Mouse (Mus musculus) forebrain, embryonic 14.5 days (tissue): ENCODE data around the gene Eef1a2. TPM values are rescaled to one million over a fixed set of nuclear protein-coding genes. Genes with fewer than 3 reads are reported as not detected.

Source experiments
- ATAC-seq: fragments of 200-750 bp; cut with Nextera tagmentation; 2 replicates; pipeline ENCODE4 v1.8.0; 2017; ENCODE audit warnings: mild to moderate bottlenecking, moderate library complexity
- DNase-seq: peaks from one replicate; pipeline ENCODE4 v3.0.0-alpha.2; 2015; ENCODE audit warnings: low spot score
- H3K27ac ChIP-seq: fragments of 300-500 bp; sonication (generic); 2 replicates; pipeline ENCODE4 v1.5.1; 2014; ENCODE audit warnings: low read depth, mild to moderate bottlenecking, control low read depth, low read length, moderate library complexity
- H3K27me3 ChIP-seq: fragments of 300-500 bp; sonication (generic); replicated peaks from 2 replicates; pipeline ENCODE4 v1.6.1; 2014; ENCODE audit warnings: low read length, control low read depth, mixed read lengths; ENCODE audit not compliant: control insufficient read depth, insufficient read depth
- H3K36me3 ChIP-seq: fragments of 300-500 bp; sonication (generic); 2 replicates; pipeline ENCODE4 v1.6.1; 2014; ENCODE audit warnings: low read length, control low read depth; ENCODE audit not compliant: control insufficient read depth, insufficient read depth
- H3K4me1 ChIP-seq: fragments of 300-500 bp; sonication (generic); 2 replicates; pipeline ENCODE4 v1.6.1; 2014; ENCODE audit warnings: antibody characterized with exemption, low read length, control low read depth; ENCODE audit not compliant: control insufficient read depth, insufficient read depth
- H3K4me2 ChIP-seq: fragments of 300-500 bp; sonication (generic); 2 replicates; pipeline ENCODE4 v1.6.1; 2014; ENCODE audit warnings: mild to moderate bottlenecking, control low read depth, low read length
- H3K4me3 ChIP-seq: fragments of 300-500 bp; sonication (generic); 2 replicates; pipeline ENCODE4 v1.5.1; 2014; ENCODE audit warnings: low read depth, low read length, control low read depth
- H3K9ac ChIP-seq: fragments of 300-500 bp; sonication (generic); 2 replicates; pipeline ENCODE4 v1.6.1; 2014; ENCODE audit warnings: mild to moderate bottlenecking, low read length, control low read depth, moderate library complexity
- H3K9me3 ChIP-seq: fragments of 300-500 bp; sonication (generic); replicated peaks from 2 replicates; pipeline ENCODE4 v1.6.1; 2016; ENCODE audit warnings: low read length, control low read depth, mixed read lengths; ENCODE audit not compliant: control insufficient read depth
- WGBS: fragments of 180-500 bp; shearing (Covaris S2); extraction: QIAGEN DNeasy Blood & Tissue Kit; methylation state at CpG from one replicate; pipeline ENCODE4 v1.1.7; 2014; 5-methylcytosine and 5-hydroxymethylcytosine counted together
- polyA plus RNA-seq: library from polyadenylated mRNA; unstranded; fragments of >200 nt; fragmentation: Nextera tagmentation; extraction: Ambion mirVana; gene quantifications from 2 replicates; pipeline ENCODE4 v1.2.1, GENCODE M21; 2014

The Eef1a2 gene
- polyA plus RNA-seq, 1 experiment from 2014 or later = 5.1 TPM

- Histone ChIP-seq H3K4me1 (peaks cover 7% of the 10 kb centered on the region), H3K27ac (no peak overlapping the region), H3K9ac (no peak overlapping the region), H3K36me3 (no peaks in the 10 kb centered on the region), H3K9me3 (no peaks in the 10 kb centered on the region), H3K4me3 (no peak overlapping the region), H3K4me2 (no peak overlapping the region), H3K27me3 (peaks cover 2% of the 10 kb centered on the region; the same call in 1 of the 2 replicates)
- no peak for DNase-seq
- WGBS = 61% methylated on average over 4 of the region's 4 CpGs
- ATAC-seq = no peak
Measured at GRCm38 (mm10) chr2:181130245-181130644, 26.6 kb downstream of the Eef1a2 start.

- Histone ChIP-seq H3K9me3 (no peaks in the 10 kb centered on the region), H3K36me3 (no peaks in the 10 kb centered on the region), H3K9ac (no peak overlapping the region), H3K4me2 (no peak overlapping the region), H3K27me3 (no peaks in the 10 kb centered on the region), H3K4me3 (no peak overlapping the region), H3K27ac (no peak overlapping the region), H3K4me1 (peaks cover 7% of the 10 kb centered on the region)
- 81% methylated on average over 4 of the region's 4 CpGs for WGBS
- ATAC-seq (no peak), DNase-seq (no peak)
Measured at GRCm38 (mm10) chr2:181128963-181129362, 27.9 kb downstream of the Eef1a2 start.

GRCm38 (mm10) chr2:181127786-181128185 is 29.0 kb downstream of the Eef1a2 start:
- no peak overlapping the region for H3K27ac ChIP-seq
- H3K4me2 ChIP-seq = no peak overlapping the region
- no peaks in the 10 kb centered on the region for H3K27me3 ChIP-seq
- no peak overlapping the region for H3K4me3 ChIP-seq
- WGBS = 47% methylated on average over 3 of the region's 3 CpGs
- no peak for ATAC-seq
- H3K4me1 ChIP-seq = peaks cover 3% of the 10 kb centered on the region
- H3K9ac ChIP-seq = no peak overlapping the region
- no peaks in the 10 kb centered on the region for H3K36me3 ChIP-seq
- H3K9me3 ChIP-seq = no peaks in the 10 kb centered on the region
- DNase-seq = no peak

GRCm38 (mm10) chr2:181125726-181126455 is 30.9 kb downstream of the Eef1a2 start:
- no peak for DNase-seq
- Histone ChIP-seq H3K9me3 (no peaks in the 10 kb centered on the region), H3K27ac (no peak overlapping the region), H3K4me2 (no peak overlapping the region), H3K9ac (no peak overlapping the region), H3K36me3 (no peaks in the 10 kb centered on the region), H3K27me3 (no peaks in the 10 kb centered on the region), H3K4me1 (peaks cover 11% of the 10 kb centered on the region), H3K4me3 (no peak overlapping the region)
- no peak for ATAC-seq
- WGBS = 55% methylated on average over 7 of the region's 7 CpGs

- Histone ChIP-seq H3K9ac (no peak overlapping the region), H3K4me1 (peaks cover 36% of the 10 kb centered on the region)
Measured at GRCm38 (mm10) chr2:181122642-181123041, 34.2 kb downstream of the Eef1a2 start.

GRCm38 (mm10) chr2:181120922-181121449 is 35.8 kb downstream of the Eef1a2 start:
- peak; percentile 91 for DNase-seq
- H3K4me1 ChIP-seq = peaks cover 39% of the 10 kb centered on the region
- H3K4me2 ChIP-seq = no peak overlapping the region

More at GRCm38 (mm10) chr2:181122642-181123041, 34.2 kb downstream of the Eef1a2 start:
- H3K9me3 ChIP-seq = no peaks in the 10 kb centered on the region
- H3K36me3 ChIP-seq = no peaks in the 10 kb centered on the region
- H3K27me3 ChIP-seq = no peaks in the 10 kb centered on the region
- H3K4me2 ChIP-seq = no peak overlapping the region
- ATAC-seq = no peak
- no peak overlapping the region for H3K27ac ChIP-seq
- no peak overlapping the region for H3K4me3 ChIP-seq
- DNase-seq = no peak

GRCm38 (mm10) chr2:181119952-181120351 is 36.9 kb downstream of the Eef1a2 start:
- ATAC-seq = peak; percentile 13; the same call in 1 of the 2 replicates

More at GRCm38 (mm10) chr2:181120922-181121449, 35.8 kb downstream of the Eef1a2 start:
- H3K27me3 ChIP-seq = no peaks in the 10 kb centered on the region
- no peaks in the 10 kb centered on the region for H3K36me3 ChIP-seq
- 65% methylated on average over 4 of the region's 4 CpGs for WGBS
- H3K9me3 ChIP-seq = no peaks in the 10 kb centered on the region
- H3K9ac ChIP-seq = no peak overlapping the region
- peak; percentile 84 for ATAC-seq
- peak overlapping the region; percentile 81 for H3K27ac ChIP-seq
- H3K4me3 ChIP-seq = no peak overlapping the region

GRCm38 (mm10) chr2:181116436-181116835 is 40.4 kb downstream of the Eef1a2 start:
- peak; percentile 41 for DNase-seq
- no peak overlapping the region for H3K4me3 ChIP-seq
- ATAC-seq = no peak
- WGBS = 85% methylated on average over 5 of the region's 5 CpGs
- H3K27me3 ChIP-seq = no peaks in the 10 kb centered on the region
- H3K4me1 ChIP-seq = peaks cover 36% of the 10 kb centered on the region
- 0 out of 2 replicates have a peak overlapping the region, but pooled peaks have one; percentile 9 for H3K27ac ChIP-seq
- 0 out of 2 replicates have a peak overlapping the region, but pooled peaks have one; percentile 10 for H3K9ac ChIP-seq
- no peaks in the 10 kb centered on the region for H3K9me3 ChIP-seq
- peaks cover 9% of the 10 kb centered on the region for H3K36me3 ChIP-seq
- H3K4me2 ChIP-seq = no peak overlapping the region

More at GRCm38 (mm10) chr2:181119952-181120351, 36.9 kb downstream of the Eef1a2 start:
- Histone ChIP-seq H3K9ac (peak overlapping the region; percentile 25; the same call in 1 of the 2 replicates), H3K27me3 (no peaks in the 10 kb centered on the region), H3K27ac (peak overlapping the region; percentile 81), H3K4me3 (no peak overlapping the region), H3K4me1 (peaks cover 39% of the 10 kb centered on the region), H3K36me3 (no peaks in the 10 kb centered on the region), H3K4me2 (no peak overlapping the region), H3K9me3 (no peaks in the 10 kb centered on the region)
- DNase-seq = peak; percentile 36
- WGBS = 35% methylated on average over 10 of the region's 10 CpGs

GRCm38 (mm10) chr2:181115367-181115766 is 41.4 kb downstream of the Eef1a2 start:
- Histone ChIP-seq H3K36me3 (peaks cover 9% of the 10 kb centered on the region), H3K27ac (0 out of 2 replicates have a peak overlapping the region, but pooled peaks have one; percentile 14), H3K9ac (no peak overlapping the region), H3K4me2 (no peak overlapping the region), H3K4me1 (peaks cover 26% of the 10 kb centered on the region), H3K27me3 (no peaks in the 10 kb centered on the region), H3K4me3 (no peak overlapping the region), H3K9me3 (no peaks in the 10 kb centered on the region)
- 86% methylated on average over 3 of the region's 3 CpGs for WGBS
- DNase-seq (no peak), ATAC-seq (no peak)
